Mouse (Mus musculus) C2C12 (cell line): ENCODE measurements around the gene Dph1.

Experiments used
- CTCF ChIP-seq: IDR thresholded peaks from one replicate; pipeline ENCODE4 v1.5.1; 2011; ENCODE audit not compliant: control insufficient read depth, insufficient read depth, insufficient read length
- USF1 ChIP-seq: IDR thresholded peaks from one replicate; pipeline ENCODE4 v1.6.1; 2011; ENCODE audit warnings: low read depth, mild to moderate bottlenecking, control low read depth, moderate library complexity

DNA sequence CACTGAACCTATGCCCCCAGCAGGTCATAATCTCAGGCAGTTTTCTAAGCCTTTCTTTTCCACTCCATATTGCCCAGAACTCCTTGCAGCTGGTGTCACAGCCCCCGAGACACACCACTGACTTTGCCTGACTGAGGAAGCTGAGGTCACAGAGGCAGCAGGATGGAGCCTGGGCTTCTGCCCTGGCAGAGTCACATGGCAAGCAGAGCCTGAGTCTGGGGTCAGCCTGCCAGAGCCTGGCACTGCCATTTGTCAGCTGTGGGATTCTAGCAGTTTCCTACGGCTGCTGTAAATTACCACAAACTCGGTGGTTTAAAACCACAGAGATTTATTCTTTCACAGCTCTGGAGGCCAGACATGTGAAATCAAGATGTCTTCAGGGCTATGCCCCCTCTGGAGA lies 36.6 kb upstream of the Dph1 start:
- TF ChIP-seq USF1, result no peak
- no peak for TF ChIP-seq CTCF
